Mouse (Mus musculus) heart, postnatal 0 days (tissue): ENCODE results near the gene Cdkn2aip.

Source experiments
- CTCF ChIP-seq: IDR thresholded peaks from 2 replicates; pipeline ENCODE4 v1.5.1; 2016; ENCODE audit warnings: antibody characterized with exemption, control low read depth, low read depth
- EP300 ChIP-seq: IDR thresholded peaks from 2 replicates; pipeline ENCODE4 v1.6.1; 2016; ENCODE audit warnings: antibody characterized with exemption, low read depth

GRCm38 (mm10) chr8:47693119-47693518 lies 20.6 kb downstream of the Cdkn2aip start:
- TF ChIP-seq CTCF (peak; percentile 80), EP300 (no peak)
